Mouse (Mus musculus): ENCODE results near the gene Poln. TPM values are rescaled to one million over a fixed set of nuclear protein-coding genes. Genes with fewer than 3 reads are reported as not detected.

Gene Poln
- polyA plus RNA-seq, 1 experiment from 2014 or later: 0.55 TPM

DNA sequence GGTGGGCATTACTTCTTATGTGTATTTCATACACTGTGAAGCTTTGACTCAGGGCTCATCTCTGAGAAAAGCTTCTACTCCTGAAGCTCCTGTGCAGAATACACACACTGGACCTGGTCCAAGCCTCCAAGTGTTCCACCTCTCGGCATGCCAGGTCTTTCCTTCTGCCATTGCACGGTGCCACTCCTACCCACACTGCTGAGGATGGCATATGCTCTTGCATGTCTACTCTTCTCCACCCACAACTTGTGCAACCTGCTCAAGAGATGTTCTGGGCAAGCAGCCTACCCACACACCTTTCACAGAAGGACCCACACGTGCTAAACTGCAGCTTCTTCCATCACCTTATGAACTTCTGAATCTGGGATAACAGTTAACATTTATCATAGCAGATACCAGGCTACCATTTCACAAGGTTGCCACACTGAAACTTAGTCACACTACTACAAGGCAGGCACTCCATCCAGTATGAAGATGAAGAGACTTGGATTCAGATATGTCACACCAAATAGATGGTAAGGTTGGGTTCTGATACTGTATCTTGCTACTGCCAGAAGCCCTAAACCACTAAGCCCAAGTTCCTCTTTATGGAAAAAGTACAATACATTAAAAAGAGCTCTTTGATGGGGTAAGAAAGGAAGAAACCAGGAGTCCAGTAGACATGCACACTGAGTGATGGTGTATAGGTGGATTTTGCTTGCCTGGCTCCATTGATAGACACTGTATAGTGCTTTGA, 50.0 kb downstream of the Poln start:
- Histone ChIP-seq H3K27ac (no peak overlapping the region), H3K4me3 (replicated peaks; ENCODE audit: low read depth, low read length) (no peak overlapping the region), H3K4me1 (replicated peaks; ENCODE audit: insufficient read depth, low read length) (no peaks in the 10 kb centered on the region), H3K9ac (ENCODE audit: low read depth, low read length) (no peak overlapping the region), H3K4me2 (ENCODE audit: low read length) (no peak overlapping the region), H3K9me3 (replicated peaks; ENCODE audit: low read length) (no peaks in the 10 kb centered on the region), H3K27me3 (ENCODE audit: insufficient read depth, low read length) (no peaks in the 10 kb centered on the region), H3K36me3 (ENCODE audit: insufficient read depth, low read length) (no peaks in the 10 kb centered on the region)
- TF ChIP-seq CTCF (IDR thresholded peaks at IDR 0.05; ENCODE audit: low read depth): no peak
- no peak for DNase-seq (ENCODE audit: low spot score)
- no peak for ATAC-seq (replicated peaks; ENCODE audit: low FRiP score, low read depth)
- 77% methylated on average over 3 of the region's 3 CpGs for WGBS

GRCm38 (mm10) chr5:34105681-34106080, 63.6 kb downstream of the Poln start:
- Histone ChIP-seq H3K36me3 (ENCODE audit: insufficient read depth, low read length) (no peaks in the 10 kb centered on the region), H3K27ac (no peak overlapping the region), H3K27me3 (ENCODE audit: insufficient read depth, low read length) (no peaks in the 10 kb centered on the region), H3K4me1 (replicated peaks; ENCODE audit: insufficient read depth, low read length) (no peaks in the 10 kb centered on the region), H3K9ac (ENCODE audit: low read depth, low read length) (no peak overlapping the region), H3K4me2 (ENCODE audit: low read length) (no peak overlapping the region), H3K9me3 (replicated peaks; ENCODE audit: low read length) (no peaks in the 10 kb centered on the region), H3K4me3 (replicated peaks; ENCODE audit: low read depth, low read length) (no peak overlapping the region)
- DNase-seq (ENCODE audit: low spot score): no peak
- 92% methylated on average over 1 of the region's 1 CpGs for WGBS
- TF ChIP-seq CTCF (IDR thresholded peaks at IDR 0.05; ENCODE audit: low read depth): no peak
- ATAC-seq (replicated peaks; ENCODE audit: low FRiP score, low read depth): no peak

DNA sequence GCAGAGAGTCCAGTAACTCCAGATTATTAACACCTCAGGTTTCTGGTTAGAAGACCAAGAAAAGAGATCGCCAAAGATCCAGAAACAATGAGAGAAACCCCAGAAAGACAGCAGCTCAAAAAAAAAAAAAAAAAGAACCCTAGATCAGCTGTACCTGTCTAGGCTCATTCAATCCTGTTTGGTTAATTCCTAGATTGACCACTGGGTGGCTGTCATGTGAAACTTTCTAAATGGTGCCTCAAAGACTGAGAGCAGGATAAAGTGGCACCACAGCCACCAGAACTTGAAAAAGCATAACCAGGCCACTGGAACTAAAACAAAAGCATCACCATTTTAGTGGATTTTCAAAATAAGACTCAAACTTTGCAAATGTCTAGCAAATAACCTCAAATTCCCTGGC, 71.9 kb downstream of the Poln start:
- H3K4me1 ChIP-seq (replicated peaks; ENCODE audit: insufficient read depth, low read length): no peaks in the 10 kb centered on the region
- H3K27ac ChIP-seq: no peak overlapping the region
- WGBS: 9% methylated on average over 1 of the region's 1 CpGs
- no peaks in the 10 kb centered on the region for H3K36me3 ChIP-seq (ENCODE audit: insufficient read depth, low read length)
- DNase-seq (ENCODE audit: low spot score): peak; percentile 69
- H3K4me3 ChIP-seq (replicated peaks; ENCODE audit: low read depth, low read length): no peak overlapping the region
- H3K4me2 ChIP-seq (ENCODE audit: low read length): no peak overlapping the region
- H3K9me3 ChIP-seq (replicated peaks; ENCODE audit: low read length): no peaks in the 10 kb centered on the region
- no peaks in the 10 kb centered on the region for H3K27me3 ChIP-seq (ENCODE audit: insufficient read depth, low read length)
- no peak overlapping the region for H3K9ac ChIP-seq (ENCODE audit: low read depth, low read length)
- ATAC-seq (replicated peaks; ENCODE audit: low FRiP score, low read depth): no peak
- peak; percentile 73 for TF ChIP-seq CTCF (IDR thresholded peaks at IDR 0.05; ENCODE audit: low read depth)

- Histone ChIP-seq H3K4me1 (replicated peaks; ENCODE audit: insufficient read depth, low read length) (no peaks in the 10 kb centered on the region), H3K27ac (no peak overlapping the region), H3K4me2 (ENCODE audit: low read length) (no peak overlapping the region), H3K9me3 (replicated peaks; ENCODE audit: low read length) (no peaks in the 10 kb centered on the region), H3K9ac (ENCODE audit: low read depth, low read length) (no peak overlapping the region), H3K27me3 (ENCODE audit: insufficient read depth, low read length) (0 out of 2 replicates have a peak, but pooled peaks cover 4% of the 10 kb centered on the region), H3K36me3 (ENCODE audit: insufficient read depth, low read length) (no peaks in the 10 kb centered on the region), H3K4me3 (replicated peaks; ENCODE audit: low read depth, low read length) (no peak overlapping the region)
- ATAC-seq (replicated peaks; ENCODE audit: low FRiP score, low read depth) (no peak), DNase-seq (ENCODE audit: low spot score) (no peak)
- TF ChIP-seq CTCF (IDR thresholded peaks at IDR 0.05; ENCODE audit: low read depth): no peak
- WGBS: 86% methylated on average over 2 of the region's 2 CpGs
Observed at GRCm38 (mm10) chr5:34093021-34093420, 76.2 kb downstream of the Poln start.

DNA sequence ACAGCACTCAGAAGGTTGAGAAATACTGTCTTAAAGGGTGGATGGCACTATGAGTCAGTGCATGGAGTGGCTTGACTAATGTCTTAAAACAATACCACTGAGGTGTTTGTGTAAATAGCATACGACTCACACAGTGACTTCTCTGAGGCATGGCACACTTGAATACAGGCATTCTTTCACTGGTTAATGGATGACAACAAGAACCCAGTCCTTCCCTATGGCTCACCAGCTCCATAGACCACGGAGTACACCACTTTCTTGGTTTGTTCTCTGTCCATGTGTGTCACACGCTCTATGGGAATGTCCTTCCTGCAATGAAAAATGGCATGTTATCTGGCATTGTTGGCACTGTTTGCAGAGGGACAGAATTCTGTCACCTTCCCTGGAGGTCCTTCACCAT, 136.7 kb downstream of the Poln start:
- H3K36me3 ChIP-seq (ENCODE audit: insufficient read depth, low read length): no peaks in the 10 kb centered on the region
- no peaks in the 10 kb centered on the region for H3K27me3 ChIP-seq (ENCODE audit: insufficient read depth, low read length)
- no peak for DNase-seq (ENCODE audit: low spot score)
- no peak for TF ChIP-seq CTCF (IDR thresholded peaks at IDR 0.05; ENCODE audit: low read depth)
- H3K9ac ChIP-seq (ENCODE audit: low read depth, low read length): no peak overlapping the region
- no peak overlapping the region for H3K4me2 ChIP-seq (ENCODE audit: low read length)
- no peak overlapping the region for H3K4me3 ChIP-seq (replicated peaks; ENCODE audit: low read depth, low read length)
- WGBS: 52% methylated on average over 3 of the region's 3 CpGs
- no peak overlapping the region for H3K27ac ChIP-seq
- no peak for ATAC-seq (replicated peaks; ENCODE audit: low FRiP score, low read depth)
- H3K4me1 ChIP-seq (replicated peaks; ENCODE audit: insufficient read depth, low read length): no peaks in the 10 kb centered on the region
- no peaks in the 10 kb centered on the region for H3K9me3 ChIP-seq (replicated peaks; ENCODE audit: low read length)

DNA sequence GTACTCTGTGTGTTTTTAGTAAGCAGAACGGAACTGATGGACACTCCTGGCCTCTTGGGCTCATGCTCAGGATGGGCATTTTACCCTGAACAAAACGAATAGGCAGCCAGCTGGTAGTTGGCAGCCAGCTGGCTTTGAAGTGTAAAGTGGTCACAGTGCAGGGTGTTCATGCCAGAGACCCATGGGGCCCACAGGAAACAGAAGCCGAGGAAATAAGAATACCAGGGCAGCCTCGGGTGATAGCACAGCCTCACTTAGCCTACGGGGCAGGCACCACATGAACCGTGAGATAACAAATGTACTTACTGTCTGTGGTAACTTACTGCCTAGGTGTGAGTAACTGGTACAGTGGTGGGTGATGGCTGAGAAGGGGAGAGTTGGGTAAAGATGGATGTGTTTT, 138.2 kb downstream of the Poln start:
- Histone ChIP-seq H3K27ac (no peak overlapping the region), H3K4me3 (replicated peaks; ENCODE audit: low read depth, low read length) (no peak overlapping the region), H3K36me3 (ENCODE audit: insufficient read depth, low read length) (no peaks in the 10 kb centered on the region), H3K27me3 (ENCODE audit: insufficient read depth, low read length) (no peaks in the 10 kb centered on the region), H3K9ac (ENCODE audit: low read depth, low read length) (no peak overlapping the region), H3K9me3 (replicated peaks; ENCODE audit: low read length) (no peaks in the 10 kb centered on the region), H3K4me1 (replicated peaks; ENCODE audit: insufficient read depth, low read length) (no peaks in the 10 kb centered on the region), H3K4me2 (ENCODE audit: low read length) (no peak overlapping the region)
- 59% methylated on average over 6 of the region's 6 CpGs for WGBS
- no peak for TF ChIP-seq CTCF (IDR thresholded peaks at IDR 0.05; ENCODE audit: low read depth)
- ATAC-seq (replicated peaks; ENCODE audit: low FRiP score, low read depth): no peak
- no peak for DNase-seq (ENCODE audit: low spot score)

DNA sequence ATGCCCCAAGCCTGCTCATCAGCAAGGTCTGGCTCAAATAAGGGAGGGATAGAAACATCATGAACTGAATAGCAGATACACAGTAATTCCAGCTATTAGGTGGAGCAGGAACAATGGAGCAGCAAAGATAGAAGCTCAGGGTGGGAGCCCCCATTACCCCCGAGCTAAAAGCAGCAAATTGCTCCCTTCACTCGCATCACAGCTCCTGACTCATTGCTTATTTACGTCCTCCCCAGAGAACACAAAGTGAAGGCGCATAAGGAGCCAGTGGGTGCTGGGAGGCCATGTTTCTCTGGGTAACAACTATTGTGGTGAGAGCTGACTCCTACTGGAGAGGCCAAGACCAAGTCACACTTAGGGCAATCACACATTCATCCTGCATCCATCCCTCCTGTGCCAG, 139.1 kb downstream of the Poln start:
- DNase-seq (ENCODE audit: low spot score): no peak
- no peak for TF ChIP-seq CTCF (IDR thresholded peaks at IDR 0.05; ENCODE audit: low read depth)
- Histone ChIP-seq H3K4me1 (replicated peaks; ENCODE audit: insufficient read depth, low read length) (no peaks in the 10 kb centered on the region), H3K27ac (no peak overlapping the region), H3K9ac (ENCODE audit: low read depth, low read length) (no peak overlapping the region), H3K9me3 (replicated peaks; ENCODE audit: low read length) (no peaks in the 10 kb centered on the region), H3K4me2 (ENCODE audit: low read length) (no peak overlapping the region), H3K4me3 (replicated peaks; ENCODE audit: low read depth, low read length) (no peak overlapping the region), H3K27me3 (ENCODE audit: insufficient read depth, low read length) (no peaks in the 10 kb centered on the region), H3K36me3 (ENCODE audit: insufficient read depth, low read length) (no peaks in the 10 kb centered on the region)
- 59% methylated on average over 4 of the region's 4 CpGs for WGBS
- ATAC-seq (replicated peaks; ENCODE audit: low FRiP score, low read depth): no peak
